Mouse (Mus musculus): ENCODE results near the gene Cog5.

Gene Cog5

GRCm38 (mm10) chr12:31939026-31939425 lies 284.4 kb downstream of the Cog5 start:
- no peak for DNase-seq (ENCODE audit: low spot score)

- no peak for DNase-seq (ENCODE audit: low spot score)
Observed at GRCm38 (mm10) chr12:31943020-31943654, 288.5 kb downstream of the Cog5 start.

- no peak for DNase-seq (ENCODE audit: low spot score)
Observed at GRCm38 (mm10) chr12:31944405-31944804, 289.7 kb downstream of the Cog5 start.

GRCm38 (mm10) chr12:31947476-31947875 lies 292.8 kb downstream of the Cog5 start:
- DNase-seq (ENCODE audit: low spot score), result no peak

- no peak for DNase-seq (ENCODE audit: low spot score)
Observed at GRCm38 (mm10) chr12:31948101-31949000, 293.7 kb downstream of the Cog5 start.

- peak; percentile 71 for DNase-seq (ENCODE audit: low spot score)
Observed at GRCm38 (mm10) chr12:31949193-31949741, 294.6 kb downstream of the Cog5 start.

GRCm38 (mm10) chr12:31949759-31950658 lies 295.3 kb downstream of the Cog5 start, which contains the start of gene Hbp1:
Hbp1 (minus strand) TSS chr12:31950535.
- peak; percentile 100 for DNase-seq (ENCODE audit: low spot score)

- DNase-seq (ENCODE audit: low spot score), result no peak
Observed at GRCm38 (mm10) chr12:31950659-31951031, 296.0 kb downstream of the Cog5 start.

GRCm38 (mm10) chr12:31955843-31956242 lies 301.2 kb downstream of the Cog5 start:
- DNase-seq (ENCODE audit: low spot score), result no peak

GRCm38 (mm10) chr12:31964074-31964473 lies 309.4 kb downstream of the Cog5 start:
- DNase-seq (ENCODE audit: low spot score), result no peak

GRCm38 (mm10) chr12:31965517-31966212 lies 311.0 kb downstream of the Cog5 start:
- no peak for DNase-seq (ENCODE audit: low spot score)

GRCm38 (mm10) chr12:31966405-31966804 lies 311.7 kb downstream of the Cog5 start:
- DNase-seq (ENCODE audit: low spot score), result no peak

- DNase-seq (ENCODE audit: low spot score), result no peak
Observed at GRCm38 (mm10) chr12:31967536-31967935, 312.9 kb downstream of the Cog5 start.

GRCm38 (mm10) chr12:31969111-31969510 lies 314.4 kb downstream of the Cog5 start:
- DNase-seq (ENCODE audit: low spot score), result no peak

GRCm38 (mm10) chr12:31971547-31971946 lies 316.9 kb downstream of the Cog5 start:
- DNase-seq (ENCODE audit: low spot score), result no peak

- DNase-seq (ENCODE audit: low spot score), result no peak
Observed at GRCm38 (mm10) chr12:31973473-31974172, 319.0 kb downstream of the Cog5 start.

- DNase-seq (ENCODE audit: low spot score), result no peak
Observed at GRCm38 (mm10) chr12:31976544-31976943, 321.9 kb downstream of the Cog5 start.

GRCm38 (mm10) chr12:31977613-31978195 lies 323.0 kb downstream of the Cog5 start:
- DNase-seq (ENCODE audit: low spot score), result no peak

- DNase-seq (ENCODE audit: low spot score), result no peak
Observed at GRCm38 (mm10) chr12:31983238-31983637, 328.6 kb downstream of the Cog5 start.

- DNase-seq (ENCODE audit: low spot score), result no peak
Observed at GRCm38 (mm10) chr12:31983769-31984168, 329.1 kb downstream of the Cog5 start.

All from layer of hippocampus, adult 9-10 months (tissue).